ENCODE assay signal across 9 mouse cellular contexts in the genomic region with DNA sequence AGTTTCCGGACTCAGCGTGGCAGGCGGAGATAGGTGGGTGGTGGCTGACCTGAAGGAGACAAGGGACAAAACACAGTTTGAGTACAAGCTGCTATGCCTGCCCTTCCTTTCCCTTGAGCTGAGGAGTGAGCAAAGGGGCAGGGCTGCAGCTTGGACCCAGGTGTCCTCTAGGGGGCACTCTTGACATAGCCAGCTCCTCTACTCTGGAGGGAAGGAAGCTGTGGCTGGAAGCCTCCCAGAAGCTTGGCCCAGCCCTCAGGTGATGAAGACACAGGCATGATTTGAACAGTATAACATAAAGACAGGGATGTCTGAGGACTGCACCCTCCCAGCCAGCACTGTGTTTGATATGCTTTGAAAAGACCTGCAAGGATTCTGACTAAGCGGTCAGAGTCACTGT. TPM values are rescaled to one million over a fixed set of nuclear protein-coding genes. Genes with fewer than 3 reads are reported as not detected.
DNase-seq lines count a peak whose midpoint lies in the region; ATAC-seq lines count a peak whose summit lies in the region.
"Had no signal": no experiment of that assay in that cellular context is flagged by ENCODE, and none has a peak within 500 bp of the region (broad histone marks: within the 10 kb centered on the region; RNA-seq: fewer than 3 reads in every experiment).

No protein-coding gene starts in this region.

- H3K27ac ChIP-seq in hindbrain, embryonic 12.5 days: no peak overlapping the region

- no peak overlapping the region for H3K4me3 ChIP-seq in hindbrain, embryonic 12.5 days
- H3K4me3 ChIP-seq: megakaryocyte, embryonic 14.5 days had no signal

- H3K4me2 ChIP-seq in hindbrain, embryonic 12.5 days (replicated peaks): no peak overlapping the region

- H3K9ac ChIP-seq in hindbrain, embryonic 12.5 days: no peak overlapping the region

- peak; percentile 47 for DNase-seq in Muller cell, postnatal 12 days (ENCODE audit: inconsistent ontology term)
- peak; percentile 83 for DNase-seq in cerebellum, adult 8-10 months
- peak; percentile 54 for DNase-seq in layer of hippocampus, adult 9-11 months
- DNase-seq in lung, postnatal 25 days (ENCODE audit: low spot score): peak; percentile 80
- peak; percentile 65 for DNase-seq in retina, postnatal 7 days (ENCODE audit: low read depth, low spot score)
- peak; percentile 89 for DNase-seq in thymus, postnatal 4 days

- 42% methylated on average over 4 of the region's 4 CpGs for WGBS in hindbrain, embryonic 12.5 days

- no peaks in the 10 kb centered on the region for H3K27me3 ChIP-seq in hindbrain, embryonic 12.5 days
- H3K27me3 ChIP-seq: megakaryocyte, embryonic 14.5 days had no signal

- no peaks in the 10 kb centered on the region for H3K4me1 ChIP-seq in hindbrain, embryonic 12.5 days

- ATAC-seq in frontal cortex, adult (ENCODE audit: low TSS enrichment): peak; percentile 58
- peak; percentile 63; the same call in 1 of the 2 replicates for ATAC-seq in hindbrain, embryonic 12.5 days (ENCODE audit: low FRiP score)

- no peaks in the 10 kb centered on the region for H3K9me3 ChIP-seq in hindbrain, embryonic 12.5 days (replicated peaks)
- H3K9me3 ChIP-seq: megakaryocyte, embryonic 14.5 days had no signal

- no peaks in the 10 kb centered on the region for H3K36me3 ChIP-seq in hindbrain, embryonic 12.5 days

RNA-seq across cellular contexts. Expression of a gene that starts 49.0 kb away (rescaled TPM):
- 50.9 and 53.5 TPM in 2 replicates for polyA plus RNA-seq in hindbrain, embryonic 12.5 days (2016; fragmentation: Nextera tagmentation; extraction: Ambion mirVana)
